Mouse (Mus musculus) kidney, adult 8-10 months (tissue): ENCODE measurements around the gene Coro1a.
A peak's percentile ranks its signal among the peaks of the same experiment; 100 is the strongest.
"Not testable (repeated sequence)": the region's sequence is repeated elsewhere in the genome, so short reads cannot be mapped to it uniquely, and the experiment has no call there.

Experiments
- DNase-seq, 2 experiments: peaks; one replicate each; pipeline ENCODE4 v3.0.0; 2022

Gene Coro1a

GRCm38 (mm10) chr7:126707442-126708174, at the start of gene Coro1a:
Coro1a (minus strand) TSS chr7:126707787.
- no peak for DNase-seq

- peak; percentile 73 to 85 for DNase-seq
Observed at GRCm38 (mm10) chr7:126754866-126755265, 47.3 kb upstream of the Coro1a start.

GRCm38 (mm10) chr7:126749582-126750343, 42.2 kb upstream of the Coro1a start:
- DNase-seq: no peak

- DNase-seq: no peak
Observed at GRCm38 (mm10) chr7:126748824-126749223, 41.2 kb upstream of the Coro1a start.

- DNase-seq: no peak
Observed at GRCm38 (mm10) chr7:126746798-126747197, 39.2 kb upstream of the Coro1a start.

GRCm38 (mm10) chr7:126746066-126746465, 38.5 kb upstream of the Coro1a start:
- DNase-seq: no peak

GRCm38 (mm10) chr7:126741964-126742482, 34.4 kb upstream of the Coro1a start:
- DNase-seq: no peak

- no peak for DNase-seq
Observed at GRCm38 (mm10) chr7:126741452-126741851, 33.9 kb upstream of the Coro1a start.

GRCm38 (mm10) chr7:126740977-126741376, 33.4 kb upstream of the Coro1a start:
- no peak for DNase-seq

GRCm38 (mm10) chr7:126740132-126740735, 32.6 kb upstream of the Coro1a start:
- no peak for DNase-seq

GRCm38 (mm10) chr7:126739551-126739950, 32.0 kb upstream of the Coro1a start:
- DNase-seq: no peak

- DNase-seq: no peak
Observed at GRCm38 (mm10) chr7:126736122-126736521, 28.5 kb upstream of the Coro1a start.

- not testable (repeated sequence) for DNase-seq
Observed at GRCm38 (mm10) chr7:126730256-126730789, 22.7 kb upstream of the Coro1a start.

- DNase-seq: no peak
Observed at GRCm38 (mm10) chr7:126725667-126726066, 18.1 kb upstream of the Coro1a start.

GRCm38 (mm10) chr7:126725077-126725476, 17.5 kb upstream of the Coro1a start:
- DNase-seq: no peak

- no peak for DNase-seq
Observed at GRCm38 (mm10) chr7:126721635-126722034, 14.0 kb upstream of the Coro1a start.

GRCm38 (mm10) chr7:126718787-126719337, 11.3 kb upstream of the Coro1a start:
- no peak for DNase-seq

- DNase-seq: no peak
Observed at GRCm38 (mm10) chr7:126717566-126717965, 10.0 kb upstream of the Coro1a start.

- no peak for DNase-seq
Observed at GRCm38 (mm10) chr7:126715679-126716078, 8.1 kb upstream of the Coro1a start.

- DNase-seq: no peak
Observed at GRCm38 (mm10) chr7:126711910-126712309, 4.3 kb upstream of the Coro1a start.

- DNase-seq: no peak
Observed at GRCm38 (mm10) chr7:126710266-126710665, 2.7 kb upstream of the Coro1a start.

GRCm38 (mm10) chr7:126708175-126708952, 777 bp upstream of the Coro1a start:
- no peak for DNase-seq
